Mouse (Mus musculus) neural tube, embryonic 11.5 days (tissue): ENCODE measurements at regions not wholly inside any gene's neighbourhood (a gene's known extent, or its start where the extent isn't known, plus 50 kb on each side); places are given as distances from the start of the nearest gene placed in this dataset.

Experiments used
- ATAC-seq: fragments of 200-750 bp; cut with Nextera tagmentation; 2 replicates; pipeline ENCODE4 v1.8.0; 2017; ENCODE audit warnings: moderate number of reproducible peaks, mild to moderate bottlenecking, moderate TSS enrichment, moderate library complexity; ENCODE audit not compliant: insufficient read depth, low FRiP score, low TSS enrichment
- DNase-seq: peaks from one replicate; pipeline ENCODE4 v3.0.0-alpha.2; 2015; ENCODE audit warnings: low spot score
- H3K27ac ChIP-seq: fragments of 300-500 bp; sonication (generic); 2 replicates; pipeline ENCODE4 v1.5.1; 2014; ENCODE audit warnings: low read depth, mild to moderate bottlenecking, low read length
- H3K27me3 ChIP-seq: fragments of 300-500 bp; sonication (generic); 2 replicates; pipeline ENCODE4 v1.6.1; 2014; ENCODE audit warnings: mild to moderate bottlenecking, low read length, mixed read lengths; ENCODE audit not compliant: control insufficient read depth, insufficient read depth
- H3K36me3 ChIP-seq: fragments of 300-500 bp; sonication (generic); 2 replicates; pipeline ENCODE4 v1.6.1; 2014; ENCODE audit warnings: mild to moderate bottlenecking, low read length, moderate library complexity, mixed read lengths; ENCODE audit not compliant: control insufficient read depth, insufficient read depth
- H3K4me1 ChIP-seq: fragments of 300-500 bp; sonication (generic); 2 replicates; pipeline ENCODE4 v1.6.1; 2014; ENCODE audit warnings: low read length, mixed read lengths; ENCODE audit not compliant: control insufficient read depth, insufficient read depth
- H3K4me2 ChIP-seq: fragments of 300-500 bp; sonication (generic); 2 replicates; pipeline ENCODE4 v1.6.1; 2014; ENCODE audit warnings: low read depth, mild to moderate bottlenecking, moderate library complexity
- H3K4me3 ChIP-seq: fragments of 300-500 bp; sonication (generic); 2 replicates; pipeline ENCODE4 v1.5.1; 2014; ENCODE audit warnings: low read depth, low read length
- H3K9ac ChIP-seq: fragments of 300-500 bp; sonication (generic); 2 replicates; pipeline ENCODE4 v1.6.1; 2014; ENCODE audit warnings: mild to moderate bottlenecking, low read length
- H3K9me3 ChIP-seq: fragments of 300-500 bp; sonication (generic); 2 replicates; pipeline ENCODE4 v1.6.1; 2016; ENCODE audit warnings: low read length; ENCODE audit not compliant: control insufficient read depth
- WGBS: fragments of 180-500 bp; shearing (Covaris S2); extraction: QIAGEN DNeasy Blood & Tissue Kit; methylation state at CpG from one replicate; pipeline ENCODE4 v1.1.7; 2014; 5-methylcytosine and 5-hydroxymethylcytosine counted together

GRCm38 (mm10) chr4:114346068-114346747, 60.3 kb upstream of the Trabd2b start:
- ATAC-seq (no peak), DNase-seq (peak; percentile 37)
- Histone ChIP-seq H3K27me3 (no peaks in the 10 kb centered on the region), H3K4me1 (no peaks in the 10 kb centered on the region), H3K27ac (no peak overlapping the region), H3K36me3 (no peaks in the 10 kb centered on the region), H3K4me2 (no peak overlapping the region), H3K4me3 (no peak overlapping the region), H3K9me3 (no peaks in the 10 kb centered on the region), H3K9ac (no peak overlapping the region)
- WGBS, result 2% methylated on average over 2 of the region's 2 CpGs

GRCm38 (mm10) chr4:114346884-114347283, 59.6 kb upstream of the Trabd2b start:
- H3K4me1 ChIP-seq, result no peaks in the 10 kb centered on the region
- no peak overlapping the region for H3K4me3 ChIP-seq
- no peak for ATAC-seq
- DNase-seq, result no peak
- whole genome bisulfite sequencing, result 68% methylated on average over 4 of the region's 4 CpGs
- no peaks in the 10 kb centered on the region for H3K9me3 ChIP-seq
- no peak overlapping the region for H3K9ac ChIP-seq
- no peaks in the 10 kb centered on the region for H3K36me3 ChIP-seq
- no peak overlapping the region for H3K4me2 ChIP-seq
- no peaks in the 10 kb centered on the region for H3K27me3 ChIP-seq
- no peak overlapping the region for H3K27ac ChIP-seq

- DNase-seq (no peak), ATAC-seq (no peak)
- H3K27ac ChIP-seq, result no peak overlapping the region
- H3K9ac ChIP-seq, result no peak overlapping the region
- no peaks in the 10 kb centered on the region for H3K36me3 ChIP-seq
- H3K27me3 ChIP-seq, result no peaks in the 10 kb centered on the region
- no peak overlapping the region for H3K4me2 ChIP-seq
- no peaks in the 10 kb centered on the region for H3K4me1 ChIP-seq
- 82% methylated on average over 8 of the region's 8 CpGs for WGBS
- H3K9me3 ChIP-seq, result no peaks in the 10 kb centered on the region
- H3K4me3 ChIP-seq, result no peak overlapping the region
Observed at GRCm38 (mm10) chr4:114349601-114350000, 56.9 kb upstream of the Trabd2b start.

GRCm38 (mm10) chr4:114351282-114351681, 55.2 kb upstream of the Trabd2b start:
- ATAC-seq (no peak), DNase-seq (no peak)
- Histone ChIP-seq H3K27ac (no peak overlapping the region), H3K4me3 (no peak overlapping the region), H3K9me3 (no peaks in the 10 kb centered on the region), H3K4me1 (no peaks in the 10 kb centered on the region), H3K4me2 (no peak overlapping the region), H3K36me3 (no peaks in the 10 kb centered on the region), H3K9ac (no peak overlapping the region), H3K27me3 (no peaks in the 10 kb centered on the region)
- 70% methylated on average over 1 of the region's 1 CpGs for WGBS

GRCm38 (mm10) chr4:114353058-114353457, 53.5 kb upstream of the Trabd2b start:
- H3K4me3 ChIP-seq, result no peak overlapping the region
- WGBS, result 66% methylated on average over 2 of the region's 2 CpGs
- no peaks in the 10 kb centered on the region for H3K9me3 ChIP-seq
- ATAC-seq, result no peak
- DNase-seq, result no peak
- H3K4me1 ChIP-seq, result no peaks in the 10 kb centered on the region
- H3K27me3 ChIP-seq, result no peaks in the 10 kb centered on the region
- no peak overlapping the region for H3K27ac ChIP-seq
- no peaks in the 10 kb centered on the region for H3K36me3 ChIP-seq
- no peak overlapping the region for H3K4me2 ChIP-seq
- H3K9ac ChIP-seq, result no peak overlapping the region
